Mouse (Mus musculus): Measurements from ENCODE around the gene Kcnk16. TPM values are rescaled to one million over a fixed set of nuclear protein-coding genes. Genes with fewer than 3 reads are reported as not detected.
"Not testable (repeated sequence)": the region's sequence is repeated elsewhere in the genome, so short reads cannot be mapped to it uniquely, and the experiment has no call there.

Kcnk16 gene
- polyA plus RNA-seq (2016; fragmentation: Nextera tagmentation; extraction: Ambion mirVana) = not detected in 2 replicates

DNA sequence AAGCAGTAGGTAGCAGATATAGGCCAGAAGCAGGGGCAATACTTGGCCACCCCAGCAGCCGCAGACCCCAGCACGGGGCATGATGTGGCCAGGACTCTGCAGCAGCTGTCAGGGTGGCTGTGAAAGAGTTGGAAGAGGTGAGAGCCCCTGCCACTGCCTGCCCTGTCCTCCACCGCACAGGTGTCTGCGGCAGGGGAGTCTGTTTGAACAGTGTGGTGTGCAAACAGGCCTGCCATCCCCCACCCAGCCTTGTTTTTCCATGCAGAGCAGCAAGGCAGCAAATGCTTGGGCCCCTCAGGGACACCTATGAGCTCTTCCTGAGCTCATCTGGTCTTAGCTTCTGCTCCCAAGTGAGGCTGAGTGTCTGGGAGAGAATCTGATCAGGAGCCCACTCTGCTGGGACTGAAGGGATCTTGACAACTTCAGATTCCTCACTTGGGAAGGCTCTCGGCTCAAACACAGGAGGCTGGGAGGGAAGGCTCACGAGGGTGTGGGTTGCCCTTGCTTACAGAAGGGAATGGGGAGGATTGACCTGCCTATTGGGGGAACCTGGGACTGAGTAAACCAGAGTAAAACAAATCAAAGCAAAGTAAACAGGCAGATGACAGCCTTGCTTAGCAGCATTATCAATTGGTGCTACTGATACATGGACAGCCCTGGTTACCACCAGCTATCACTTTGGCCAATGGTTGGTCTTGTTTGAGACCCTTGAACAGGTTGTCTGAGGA lies at the start of gene Kcnk16:
Gene Kcnk16, minus strand, starts transcription at position 118 of the 728 bp plus-strand sequence.
- DNase-seq (ENCODE audit: low spot score) = no peak
- H3K9me3 ChIP-seq (replicated peaks) = peaks cover 4% of the 10 kb centered on the region; the same call in 1 of the 2 replicates
- no peaks in the 10 kb centered on the region for H3K4me1 ChIP-seq
- H3K36me3 ChIP-seq = no peaks in the 10 kb centered on the region
- H3K27ac ChIP-seq (replicated peaks) = no peak within 1 kb of the TSS
- H3K27me3 ChIP-seq (ENCODE audit: low read depth, poor library complexity, severe bottlenecking) = no peaks in the 10 kb centered on the region
- no peak within 1 kb of the TSS for H3K4me3 ChIP-seq
- 77% methylated on average over 6 of the region's 6 CpGs for WGBS

DNA sequence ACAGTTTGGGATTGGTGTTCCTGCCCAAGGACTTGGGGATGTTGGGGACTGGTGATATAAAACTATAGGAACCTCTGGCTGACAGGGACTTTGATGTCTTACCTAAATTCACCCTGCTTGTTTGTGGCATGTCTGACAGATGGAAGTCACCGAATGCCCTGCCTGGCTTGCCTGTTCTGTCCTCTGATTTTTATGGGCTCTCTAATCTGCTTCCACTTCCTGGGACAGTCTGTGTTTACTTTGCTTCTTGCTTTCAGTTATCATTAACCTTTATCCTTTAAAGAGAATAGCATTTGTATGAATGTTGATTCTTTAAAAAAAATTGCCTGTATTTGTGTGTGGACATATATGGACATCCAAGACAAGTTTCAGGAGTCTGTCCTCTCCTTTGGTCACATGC lies 46.1 kb upstream of the Kcnk16 start:
- DNase-seq (ENCODE audit: low spot score) = no peak
- H3K4me3 ChIP-seq = no peak overlapping the region
- H3K27me3 ChIP-seq (ENCODE audit: low read depth, poor library complexity, severe bottlenecking) = no peaks in the 10 kb centered on the region
- no peak overlapping the region for H3K27ac ChIP-seq (replicated peaks)
- peaks cover 41% of the 10 kb centered on the region for H3K36me3 ChIP-seq
- H3K4me1 ChIP-seq = no peaks in the 10 kb centered on the region
- WGBS = 96% methylated on average over 1 of the region's 1 CpGs
- H3K9me3 ChIP-seq (replicated peaks) = no peaks in the 10 kb centered on the region

GRCm38 (mm10) chr14:20305085-20305484 lies 36.1 kb upstream of the Kcnk16 start:
- H3K4me3 ChIP-seq, H3K4me1 ChIP-seq: not testable (repeated sequence)
- WGBS = 61% methylated on average over 2 of the region's 2 CpGs

GRCm38 (mm10) chr14:20298131-20298530 lies 29.1 kb upstream of the Kcnk16 start:
- 87% methylated on average over 3 of the region's 3 CpGs for WGBS
- Histone ChIP-seq H3K4me1 (peaks cover 7% of the 10 kb centered on the region), H3K4me3 (no peak overlapping the region), H3K9me3 (replicated peaks) (no peaks in the 10 kb centered on the region), H3K36me3 (no peaks in the 10 kb centered on the region), H3K27ac (replicated peaks) (no peak overlapping the region), H3K27me3 (ENCODE audit: low read depth, poor library complexity, severe bottlenecking) (no peaks in the 10 kb centered on the region)
- DNase-seq (ENCODE audit: low spot score) = no peak

More at GRCm38 (mm10) chr14:20305085-20305484, 36.1 kb upstream of the Kcnk16 start:
- H3K36me3 ChIP-seq = peaks cover 30% of the 10 kb centered on the region
- not testable (repeated sequence) for H3K9me3 ChIP-seq (replicated peaks); DNase-seq (ENCODE audit: low spot score); H3K27ac ChIP-seq (replicated peaks); H3K27me3 ChIP-seq (ENCODE audit: low read depth, poor library complexity, severe bottlenecking)

DNA sequence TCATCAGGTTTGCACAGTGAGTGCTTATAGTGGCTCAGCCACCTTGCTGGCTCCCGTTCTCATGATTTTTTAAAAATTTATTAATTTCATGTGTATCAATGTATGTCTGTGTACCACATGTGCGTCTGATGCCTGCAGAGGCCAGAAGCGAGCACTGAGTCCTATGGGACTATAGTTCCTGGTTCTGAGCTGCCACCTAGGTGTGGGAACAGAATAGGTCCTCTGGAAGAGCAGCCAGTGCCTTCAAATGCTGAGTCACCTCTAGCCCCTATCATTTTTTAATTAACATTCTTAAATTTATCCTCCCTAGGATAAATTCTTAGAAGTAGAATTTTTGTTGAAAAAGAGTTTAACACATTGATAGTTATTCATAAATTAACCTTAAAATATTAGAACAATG lies 28.6 kb upstream of the Kcnk16 start:
- H3K36me3 ChIP-seq = no peaks in the 10 kb centered on the region
- DNase-seq (ENCODE audit: low spot score) = no peak
- peaks cover 7% of the 10 kb centered on the region for H3K4me1 ChIP-seq
- no peaks in the 10 kb centered on the region for H3K27me3 ChIP-seq (ENCODE audit: low read depth, poor library complexity, severe bottlenecking)
- H3K27ac ChIP-seq (replicated peaks) = no peak overlapping the region
- H3K4me3 ChIP-seq = no peak overlapping the region
- WGBS = 82% methylated on average over 3 of the region's 3 CpGs
- H3K9me3 ChIP-seq (replicated peaks) = no peaks in the 10 kb centered on the region

- Histone ChIP-seq H3K27me3 (ENCODE audit: low read depth, poor library complexity, severe bottlenecking) (no peaks in the 10 kb centered on the region), H3K4me3 (peak overlapping the region; percentile 60), H3K36me3 (no peaks in the 10 kb centered on the region), H3K27ac (replicated peaks) (no peak overlapping the region), H3K9me3 (replicated peaks) (no peaks in the 10 kb centered on the region), H3K4me1 (peaks cover 10% of the 10 kb centered on the region)
- DNase-seq (ENCODE audit: low spot score) = no peak
- 63% methylated on average over 8 of the region's 8 CpGs for WGBS
Measured at GRCm38 (mm10) chr14:20294947-20295346, 25.9 kb upstream of the Kcnk16 start.

GRCm38 (mm10) chr14:20294117-20294892 lies 25.3 kb upstream of the Kcnk16 start, which contains the start of gene Nudt13:
Gene Nudt13 (plus strand): TSS chr14:20294697.
- Histone ChIP-seq H3K4me3 (peak within 1 kb of the TSS; percentile 60), H3K4me1 (peaks cover 10% of the 10 kb centered on the region), H3K36me3 (no peaks in the 10 kb centered on the region), H3K27ac (replicated peaks) (peak within 1 kb of the TSS; percentile 47), H3K9me3 (replicated peaks) (no peaks in the 10 kb centered on the region), H3K27me3 (ENCODE audit: low read depth, poor library complexity, severe bottlenecking) (no peaks in the 10 kb centered on the region)
- WGBS = 23% methylated on average over 14 of the region's 14 CpGs
- peak; percentile 74 for DNase-seq (ENCODE audit: low spot score)

DNA sequence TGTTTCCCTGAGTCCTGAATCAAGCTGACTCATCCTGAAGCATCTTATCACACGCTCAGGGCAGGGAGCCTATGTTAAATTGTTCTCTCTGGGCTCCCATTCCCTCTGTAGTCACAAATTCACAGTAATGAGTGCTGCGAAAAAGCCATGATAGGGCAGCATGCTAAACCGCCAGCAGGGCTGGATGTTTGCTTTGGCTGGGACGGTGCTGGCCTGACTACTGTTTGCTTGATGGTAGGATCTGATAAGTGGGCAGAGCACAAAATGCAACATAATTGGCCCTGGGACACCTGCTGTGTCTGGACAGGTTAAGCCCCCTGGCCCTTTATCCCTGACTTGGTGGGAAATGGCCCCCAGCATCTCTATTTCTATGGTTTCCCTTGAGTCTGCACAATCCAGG lies 22.4 kb upstream of the Kcnk16 start:
- Histone ChIP-seq H3K36me3 (no peaks in the 10 kb centered on the region), H3K4me1 (peaks cover 10% of the 10 kb centered on the region), H3K9me3 (replicated peaks) (no peaks in the 10 kb centered on the region), H3K27me3 (ENCODE audit: low read depth, poor library complexity, severe bottlenecking) (no peaks in the 10 kb centered on the region), H3K27ac (replicated peaks) (no peak overlapping the region), H3K4me3 (no peak overlapping the region)
- WGBS = 67% methylated on average over 4 of the region's 4 CpGs
- DNase-seq (ENCODE audit: low spot score) = no peak

DNA sequence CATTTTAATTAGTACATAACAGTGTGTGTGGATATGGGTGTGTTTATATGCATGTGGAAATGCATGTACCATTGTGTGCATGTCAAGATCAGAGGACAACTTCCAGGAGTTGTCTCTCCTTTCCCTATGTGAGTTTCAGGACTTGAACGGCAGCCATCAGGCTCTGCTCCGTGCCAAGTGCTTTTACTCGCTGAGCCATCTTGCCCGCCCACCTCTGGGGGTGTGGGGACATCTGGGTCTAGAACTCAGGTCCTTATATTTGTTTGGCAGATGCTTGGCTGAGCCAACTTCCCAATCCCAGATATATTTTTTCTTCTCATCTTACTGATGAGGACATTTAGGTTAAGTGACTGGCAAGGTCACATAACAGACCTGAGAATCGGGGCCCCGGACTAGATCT lies 578 bp downstream of the Kcnk16 start:
- H3K27me3 ChIP-seq (ENCODE audit: low read depth, poor library complexity, severe bottlenecking) = no peaks in the 10 kb centered on the region
- no peaks in the 10 kb centered on the region for H3K9me3 ChIP-seq (replicated peaks)
- WGBS = 86% methylated on average over 6 of the region's 6 CpGs
- H3K4me3 ChIP-seq = no peak overlapping the region
- no peak for DNase-seq (ENCODE audit: low spot score)
- H3K4me1 ChIP-seq = no peaks in the 10 kb centered on the region
- no peaks in the 10 kb centered on the region for H3K36me3 ChIP-seq
- no peak overlapping the region for H3K27ac ChIP-seq (replicated peaks)

- Histone ChIP-seq H3K27me3 (ENCODE audit: low read depth, poor library complexity, severe bottlenecking) (0 out of 2 replicates have a peak, but pooled peaks cover 9% of the 10 kb centered on the region), H3K27ac (replicated peaks) (no peak overlapping the region), H3K9me3 (replicated peaks) (no peaks in the 10 kb centered on the region), H3K4me1 (0 out of 2 replicates have a peak, but pooled peaks cover 5% of the 10 kb centered on the region), H3K36me3 (no peaks in the 10 kb centered on the region), H3K4me3 (no peak overlapping the region)
- WGBS = 74% methylated on average over 2 of the region's 4 CpGs
- DNase-seq (ENCODE audit: low spot score) = no peak
Measured at GRCm38 (mm10) chr14:20262346-20262745, 6.7 kb downstream of the Kcnk16 start.

DNA sequence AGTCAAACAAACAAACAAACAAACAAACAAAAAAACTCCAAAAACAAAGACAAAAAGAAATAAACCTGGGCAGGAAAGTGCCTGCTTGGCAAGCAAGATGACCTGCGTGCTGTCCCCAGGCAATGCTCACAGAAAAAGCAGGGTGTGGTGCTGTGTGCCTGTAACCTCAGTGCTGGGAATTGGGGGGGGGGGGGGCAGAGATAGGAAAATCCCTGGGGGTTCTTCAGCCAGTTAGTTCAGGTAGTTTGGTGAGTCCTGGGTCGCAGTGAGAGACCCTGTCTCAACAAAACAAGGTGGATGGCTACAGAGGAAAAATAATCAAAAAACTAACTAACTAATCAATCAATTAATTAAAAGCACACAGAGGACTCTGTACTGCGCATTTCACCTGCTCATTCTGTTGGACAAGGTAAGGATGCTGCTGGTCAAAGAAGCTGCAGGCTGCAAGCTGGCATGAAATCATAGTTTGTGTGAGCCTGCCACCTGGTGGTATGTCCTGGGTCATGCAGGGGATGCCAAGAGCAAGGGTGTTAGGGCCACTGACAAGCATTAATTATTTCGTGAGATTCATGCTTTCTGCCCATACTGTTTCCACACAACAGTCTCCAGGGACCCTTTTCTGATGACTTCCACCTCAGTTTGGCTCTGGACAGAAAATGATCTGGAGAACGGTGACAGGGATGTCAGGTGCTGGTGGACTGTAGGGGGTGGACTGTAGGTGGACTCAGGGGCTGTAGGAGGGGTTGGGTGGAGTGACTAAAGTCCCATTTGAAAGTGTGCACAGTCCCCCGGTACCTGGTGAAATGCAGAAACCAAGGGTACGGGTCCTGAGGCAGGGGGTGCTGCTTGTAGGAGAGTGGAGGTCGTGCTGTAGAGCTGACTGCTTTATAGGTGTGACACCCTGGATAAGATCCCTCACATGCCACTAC lies 10.6 kb downstream of the Kcnk16 start:
- Histone ChIP-seq H3K9me3 (replicated peaks) (no peaks in the 10 kb centered on the region), H3K4me3 (no peak overlapping the region), H3K27ac (replicated peaks) (no peak overlapping the region), H3K36me3 (no peaks in the 10 kb centered on the region), H3K27me3 (ENCODE audit: low read depth, poor library complexity, severe bottlenecking) (0 out of 2 replicates have a peak, but pooled peaks cover 13% of the 10 kb centered on the region), H3K4me1 (0 out of 2 replicates have a peak, but pooled peaks cover 5% of the 10 kb centered on the region)
- 60% methylated on average over 8 of the region's 8 CpGs for WGBS
- DNase-seq (ENCODE audit: low spot score) = peak; percentile 79
